Mouse (Mus musculus) heart, postnatal 0 days (tissue): ENCODE measurements around the gene Rnf135.

Source experiments
- CTCF ChIP-seq: IDR thresholded peaks from 2 replicates; pipeline ENCODE4 v1.5.1; 2016; ENCODE audit warnings: antibody characterized with exemption, control low read depth, low read depth
- EP300 ChIP-seq: IDR thresholded peaks from 2 replicates; pipeline ENCODE4 v1.6.1; 2016; ENCODE audit warnings: antibody characterized with exemption, low read depth

GRCm38 (mm10) chr11:80181021-80181749 lies 2.5 kb upstream of the Rnf135 start:
- TF ChIP-seq EP300 (no peak), CTCF (no peak)
